Mouse (Mus musculus) lung, embryonic 15.5 days (tissue): ENCODE results near the gene Gpr153. TPM values are rescaled to one million over a fixed set of nuclear protein-coding genes. Genes with fewer than 3 reads are reported as not detected.

Source experiments
- ATAC-seq: fragments of 200-750 bp; cut with Nextera tagmentation; 2 replicates; pipeline ENCODE4 v1.8.0; 2017; ENCODE audit warnings: moderate number of reproducible peaks, borderline replicate concordance; ENCODE audit not compliant: low FRiP score, low TSS enrichment; ENCODE audit errors: extremely low read depth
- H3K27ac ChIP-seq: fragments of 300-500 bp; sonication (generic); 2 replicates; pipeline ENCODE4 v1.5.1; 2015; ENCODE audit warnings: moderate library complexity, mild to moderate bottlenecking, inconsistent platforms
- H3K27me3 ChIP-seq: fragments of 300-500 bp; sonication (generic); 2 replicates; pipeline ENCODE4 v1.6.1; 2015; ENCODE audit warnings: inconsistent platforms
- H3K36me3 ChIP-seq: fragments of 300-500 bp; sonication (generic); 2 replicates; pipeline ENCODE4 v1.6.1; 2015; ENCODE audit warnings: inconsistent platforms
- H3K4me1 ChIP-seq: fragments of 300-500 bp; sonication (generic); 2 replicates; pipeline ENCODE4 v1.6.1; 2015; ENCODE audit warnings: inconsistent platforms
- H3K4me2 ChIP-seq: fragments of 300-500 bp; sonication (generic); 2 replicates; pipeline ENCODE4 v1.6.1; 2015; ENCODE audit warnings: inconsistent platforms, mild to moderate bottlenecking, moderate library complexity
- H3K4me3 ChIP-seq: fragments of 300-500 bp; sonication (generic); 2 replicates; pipeline ENCODE4 v1.5.1; 2015; ENCODE audit warnings: mild to moderate bottlenecking, inconsistent platforms
- H3K9ac ChIP-seq: fragments of 300-500 bp; sonication (generic); 2 replicates; pipeline ENCODE4 v1.6.1; 2015; ENCODE audit warnings: inconsistent platforms
- H3K9me3 ChIP-seq: fragments of 300-500 bp; sonication (generic); 2 replicates; pipeline ENCODE4 v1.6.1; 2016; ENCODE audit warnings: inconsistent platforms
- WGBS: fragments of 180-500 bp; shearing (Covaris S2); methylation state at CpG from one replicate; pipeline ENCODE4 v1.1.7; 2015; 5-methylcytosine and 5-hydroxymethylcytosine counted together
- polyA plus RNA-seq: library from polyadenylated mRNA; unstranded; fragments of >200 nt; fragmentation: Nextera tagmentation; extraction: Ambion mirVana; gene quantifications from 2 replicates; pipeline ENCODE4 v1.2.1, GENCODE M21; 2015

Gene Gpr153
- polyA plus RNA-seq, 1 experiment from 2014 or later, result 14.9 TPM

GRCm38 (mm10) chr4:152326543-152326942 is 52.5 kb downstream of the Gpr153 start:
- peak overlapping the region; percentile 92 for H3K9ac ChIP-seq
- H3K27me3 ChIP-seq, result no peaks in the 10 kb centered on the region
- peaks cover 11% of the 10 kb centered on the region for H3K4me1 ChIP-seq
- no peak overlapping the region for H3K27ac ChIP-seq
- H3K4me3 ChIP-seq, result peak overlapping the region; percentile 90
- no peak for ATAC-seq
- no peaks in the 10 kb centered on the region for H3K9me3 ChIP-seq
- H3K36me3 ChIP-seq, result peaks cover 35% of the 10 kb centered on the region
- 1% methylated on average over 11 of the region's 11 CpGs for WGBS
- H3K4me2 ChIP-seq, result peak overlapping the region; percentile 70

GRCm38 (mm10) chr4:152328691-152329090 is 54.7 kb downstream of the Gpr153 start:
- Histone ChIP-seq H3K4me3 (no peak overlapping the region), H3K9me3 (no peaks in the 10 kb centered on the region), H3K36me3 (peaks cover 56% of the 10 kb centered on the region), H3K4me1 (peaks cover 11% of the 10 kb centered on the region), H3K4me2 (no peak overlapping the region), H3K9ac (no peak overlapping the region), H3K27ac (no peak overlapping the region), H3K27me3 (no peaks in the 10 kb centered on the region)
- 75% methylated on average over 6 of the region's 6 CpGs for WGBS
- ATAC-seq, result no peak

DNA sequence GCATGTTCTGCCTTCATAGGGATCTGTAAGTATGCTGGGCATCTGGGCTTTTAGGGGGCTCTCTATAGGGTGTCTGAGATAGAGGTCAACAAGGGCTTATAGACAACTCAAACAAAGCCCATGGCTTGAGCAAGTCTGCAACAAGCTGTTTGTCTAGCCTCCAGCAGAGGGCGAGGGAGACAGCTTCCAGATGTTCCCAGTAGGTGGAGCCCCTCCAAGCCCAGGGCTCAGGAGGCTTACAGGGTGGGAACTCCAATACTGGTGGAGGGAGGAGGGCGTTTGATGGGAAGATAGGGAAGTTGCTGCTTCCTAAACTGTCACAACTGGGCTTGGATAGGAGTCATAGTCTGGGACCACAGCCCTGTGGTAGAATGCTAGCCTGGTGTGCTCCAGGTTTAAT is 58.9 kb downstream of the Gpr153 start:
- H3K36me3 ChIP-seq, result peaks cover 73% of the 10 kb centered on the region
- no peak overlapping the region for H3K4me2 ChIP-seq
- WGBS, result 18% methylated on average over 2 of the region's 2 CpGs
- peaks cover 22% of the 10 kb centered on the region for H3K27me3 ChIP-seq
- peak; percentile 51; the same call in 1 of the 2 replicates for ATAC-seq
- no peak overlapping the region for H3K27ac ChIP-seq
- no peaks in the 10 kb centered on the region for H3K9me3 ChIP-seq
- no peak overlapping the region for H3K4me3 ChIP-seq
- H3K9ac ChIP-seq, result no peak overlapping the region
- no peaks in the 10 kb centered on the region for H3K4me1 ChIP-seq

GRCm38 (mm10) chr4:152333587-152333986 is 59.6 kb downstream of the Gpr153 start:
- no peak overlapping the region for H3K9ac ChIP-seq
- 93% methylated on average over 12 of the region's 12 CpGs for WGBS
- H3K4me2 ChIP-seq, result no peak overlapping the region
- ATAC-seq, result no peak
- no peak overlapping the region for H3K27ac ChIP-seq
- H3K9me3 ChIP-seq, result no peaks in the 10 kb centered on the region
- H3K4me1 ChIP-seq, result peaks cover 2% of the 10 kb centered on the region
- H3K4me3 ChIP-seq, result no peak overlapping the region
- H3K27me3 ChIP-seq, result peaks cover 28% of the 10 kb centered on the region
- H3K36me3 ChIP-seq, result peaks cover 69% of the 10 kb centered on the region

Other genes starting within 250 kb of the Gpr153 start
- gene Zbtb48, start 246.6 kb upstream of the Gpr153 start, polyA plus RNA-seq, result 19.0 and 21.2 TPM in 2 replicates
- 0.40 and 0.42 TPM in 2 replicates for gene Tas1r1, start 235.7 kb upstream of the Gpr153 start, polyA plus RNA-seq
- gene Nol9, start 234.9 kb upstream of the Gpr153 start, polyA plus RNA-seq, result 29.4 and 31.1 TPM in 2 replicates
- gene Plekhg5, start 201.7 kb upstream of the Gpr153 start, polyA plus RNA-seq, result 18.9 and 22.3 TPM in 2 replicates
- 1.1 and 1.5 TPM in 2 replicates for gene Tnfrsf25, start 158.3 kb upstream of the Gpr153 start, polyA plus RNA-seq
- gene Espn, start 121.9 kb upstream of the Gpr153 start, polyA plus RNA-seq, result 11.4 and 13.4 TPM in 2 replicates
- gene Hes2, start 115.4 kb upstream of the Gpr153 start, polyA plus RNA-seq, result 0.26 and 0.61 TPM in 2 replicates
- gene Acot7, start 96.1 kb upstream of the Gpr153 start, polyA plus RNA-seq, result 67.6 and 72.5 TPM in 2 replicates
- not detected in 2 replicates for gene Hes3, start 17.4 kb downstream of the Gpr153 start, polyA plus RNA-seq
- gene Icmt, start 23.0 kb downstream of the Gpr153 start, polyA plus RNA-seq, result 25.2 and 26.0 TPM in 2 replicates
- 2.9 and 3.3 TPM in 2 replicates for gene Rnf207, start 44.8 kb downstream of the Gpr153 start, polyA plus RNA-seq
- gene Rpl22, start 51.5 kb downstream of the Gpr153 start, polyA plus RNA-seq, result 354 and 364 TPM in 2 replicates
- 0.03 and 0.10 TPM in 2 replicates for gene Chd5, start 64.4 kb downstream of the Gpr153 start, polyA plus RNA-seq
- gene Nphp4, start 202.5 kb downstream of the Gpr153 start, polyA plus RNA-seq, result 3.2 and 3.3 TPM in 2 replicates
- 5.4 and 7.3 TPM in 2 replicates for gene Kcnab2, start 203.6 kb downstream of the Gpr153 start, polyA plus RNA-seq